In genomic region chr2:68159751-68160150, GRCm38 (mm10) we compare ENCODE assay signal across 19 mouse cellular contexts.
"Had no signal": no experiment of that assay in that cellular context is flagged by ENCODE, and none has a peak within 500 bp of the region (broad histone marks: within the 10 kb centered on the region; RNA-seq: fewer than 3 reads in every experiment).

No protein-coding gene starts in this region.

- H3K4me1 ChIP-seq: midbrain, embryonic 12.5 days; neural tube, embryonic 13.5 days; neural tube, embryonic 15.5 days had no signal

- H3K9me3 ChIP-seq: midbrain, embryonic 10.5 days; midbrain, embryonic 12.5 days; neural tube, embryonic 13.5 days; neural tube, embryonic 15.5 days had no signal

- H3K36me3 ChIP-seq: midbrain, embryonic 10.5 days; midbrain, embryonic 12.5 days; neural tube, embryonic 13.5 days; neural tube, embryonic 15.5 days had no signal

- DNase-seq: lung, adult 18-20 months; lung, embryonic 14.5 days; lung, postnatal 10 days; lung, postnatal 4 days; midbrain, embryonic 14.5 days; retina, postnatal 1 day; right cerebral cortex, adult 18-20 months; right cerebral cortex, postnatal 25 days; right cerebral cortex, postnatal 4 days; spleen, adult 18-20 months; thymus, adult 18-20 months; thymus, postnatal 14 days; thymus, postnatal 36 days had no signal

- H3K27me3 ChIP-seq: midbrain, embryonic 12.5 days; neural tube, embryonic 13.5 days; neural tube, embryonic 15.5 days had no signal

- H3K4me3 ChIP-seq: midbrain, embryonic 10.5 days; midbrain, embryonic 12.5 days; myocyte; neural tube, embryonic 13.5 days; neural tube, embryonic 15.5 days had no signal

- ATAC-seq: midbrain, embryonic 16.5 days had no signal
